Mouse (Mus musculus) gastrocnemius, postnatal 4 days (tissue): ENCODE measurements around the gene Il33. TPM values are rescaled to one million over a fixed set of nuclear protein-coding genes. Genes with fewer than 3 reads are reported as not detected.

Experiments
- DNase-seq, 2 experiments: peaks; one replicate each; pipeline ENCODE4 v3.0.0; 2021 to 2022; ENCODE audit warnings: low spot score in 2 of 2, mixed read lengths in 2 of 2
- long read RNA-seq, 2 experiments: library from polyadenylated mRNA; stranded (forward); transcript quantifications; one replicate each; pipeline ENCODE4 v2.0.0; 2021
- total RNA-seq, 2 experiments: library from RNA; stranded (reverse); gene quantifications; 2 replicates each; pipeline ENCODE4 v1.2.3; 2021

Il33 gene
- total RNA-seq, result 10 to 100 TPM in 1 of 2 experiments, 1 to 10 TPM in 1; 5.2 to 12.2 TPM
- long read RNA-seq, experiment 1, transcript Il33-202 (8 exons, 2,537 nt), result major isoform, 9 of 10 reads
- long read RNA-seq, experiment 1, partial matches to known transcripts, result 1 of 10 reads
- long read RNA-seq, experiment 1, other reads (novel, unspliced or antisense), result 0 of 10 reads
- long read RNA-seq, experiment 2, transcript Il33-202 (8 exons, 2,537 nt), result major isoform, 9 of 11 reads
- long read RNA-seq, experiment 2, partial matches to known transcripts, result 1 of 11 reads
- long read RNA-seq, experiment 2, other reads (novel, unspliced or antisense), result 0 of 11 reads

DNA sequence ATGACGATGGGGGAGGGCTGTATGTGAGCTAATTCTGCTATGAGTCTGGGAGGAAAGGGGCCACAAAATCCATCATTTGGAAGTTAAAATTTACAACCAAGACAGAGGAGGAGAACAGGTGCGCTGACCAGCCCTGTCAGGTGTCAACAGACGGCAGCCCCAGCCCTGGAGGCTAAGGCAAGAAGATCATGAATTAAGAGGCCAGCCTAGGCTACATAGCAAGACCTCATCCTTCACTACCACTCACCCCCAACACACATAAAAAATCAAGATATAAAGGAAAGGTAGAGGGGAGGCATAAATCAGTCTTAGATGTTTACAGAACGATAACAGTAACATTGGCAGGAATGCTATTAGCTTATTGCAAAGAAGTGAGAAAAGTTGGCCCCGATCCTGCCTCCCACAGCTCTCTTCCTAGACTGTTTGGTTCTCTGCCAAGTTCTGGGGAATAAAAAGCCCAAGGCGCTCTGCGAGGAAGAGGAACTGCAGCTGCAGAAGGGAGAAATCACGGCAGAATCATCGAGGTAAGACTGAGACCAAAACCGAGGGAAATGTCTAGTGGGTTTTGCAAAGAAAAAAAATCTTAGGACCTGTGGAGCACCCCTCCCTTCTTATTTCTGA lies at the start of gene Il33:
TSS of gene Il33 (plus strand) at position 477 of the 621 bp plus-strand sequence.
- DNase-seq, result peak in 1 of 2 experiments; percentile 62

DNA sequence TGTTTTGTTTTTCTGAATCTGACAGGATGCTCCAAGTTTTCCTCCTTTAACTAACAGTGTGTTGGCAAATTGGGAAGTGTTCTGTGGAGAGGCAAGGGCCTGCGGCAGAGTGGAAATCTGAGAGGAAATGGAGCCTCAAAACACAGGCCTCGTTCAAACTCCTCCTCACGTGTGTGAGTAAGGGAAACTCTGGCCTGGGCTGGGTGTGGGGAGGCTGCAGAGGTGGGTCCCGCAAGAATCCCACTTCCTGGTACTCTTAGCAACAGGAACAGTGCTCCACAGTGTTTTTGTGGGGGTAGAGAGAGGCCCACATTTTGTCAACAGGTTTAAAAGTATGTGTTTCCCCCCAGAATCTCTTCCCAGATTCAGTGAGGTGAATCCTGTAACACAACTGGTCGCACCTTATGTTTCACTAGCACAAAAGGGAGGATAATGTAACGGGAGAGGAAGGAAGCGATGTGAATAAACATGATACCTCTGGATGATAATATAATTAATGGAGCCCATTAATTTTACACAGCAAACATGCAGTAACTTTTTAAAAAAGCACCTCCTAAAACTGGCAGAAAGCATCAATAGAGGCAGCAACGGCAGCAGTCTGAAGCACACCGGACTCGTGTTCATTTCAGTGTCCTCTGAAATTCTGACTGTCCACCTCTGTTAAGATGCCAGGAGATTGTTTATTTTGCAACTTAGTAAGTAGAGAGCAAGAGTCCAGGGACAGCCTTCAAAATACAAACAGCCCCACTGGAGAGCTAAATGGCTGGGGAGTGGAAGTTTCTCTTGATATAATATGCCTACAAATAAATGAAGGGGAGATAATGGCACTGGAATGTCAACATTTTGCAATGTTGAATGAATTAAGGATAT lies 47.3 kb upstream of the Il33 start:
- no peak for DNase-seq

DNA sequence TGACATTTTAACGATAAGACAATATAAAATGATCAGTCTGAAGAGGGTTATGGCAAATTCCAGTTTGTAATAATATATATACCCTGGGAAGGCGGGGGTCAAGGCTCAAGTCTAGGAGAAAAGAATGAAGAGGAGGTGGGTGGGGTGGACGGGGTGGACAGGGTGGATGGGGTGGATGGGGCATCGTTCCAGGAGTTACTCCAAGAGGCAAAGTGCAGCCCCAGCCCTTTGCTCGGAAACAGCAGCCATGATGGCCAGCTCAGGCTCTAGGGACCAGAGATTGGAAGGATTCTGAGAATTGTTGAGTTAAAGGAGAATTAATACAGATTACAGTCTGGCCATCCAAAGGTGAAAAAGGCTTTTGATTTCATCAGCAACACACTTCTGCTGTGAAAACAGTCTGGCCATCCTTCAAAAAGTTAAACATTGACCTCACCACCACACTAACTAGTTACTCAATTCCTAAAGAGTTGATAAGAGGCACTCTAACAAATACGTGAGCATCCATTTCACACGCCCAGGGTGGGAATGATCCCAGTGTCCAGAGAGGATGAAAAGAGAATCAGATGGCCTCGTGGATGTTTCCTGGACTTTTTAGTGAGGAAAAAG lies 45.9 kb upstream of the Il33 start:
- no peak for DNase-seq

DNA sequence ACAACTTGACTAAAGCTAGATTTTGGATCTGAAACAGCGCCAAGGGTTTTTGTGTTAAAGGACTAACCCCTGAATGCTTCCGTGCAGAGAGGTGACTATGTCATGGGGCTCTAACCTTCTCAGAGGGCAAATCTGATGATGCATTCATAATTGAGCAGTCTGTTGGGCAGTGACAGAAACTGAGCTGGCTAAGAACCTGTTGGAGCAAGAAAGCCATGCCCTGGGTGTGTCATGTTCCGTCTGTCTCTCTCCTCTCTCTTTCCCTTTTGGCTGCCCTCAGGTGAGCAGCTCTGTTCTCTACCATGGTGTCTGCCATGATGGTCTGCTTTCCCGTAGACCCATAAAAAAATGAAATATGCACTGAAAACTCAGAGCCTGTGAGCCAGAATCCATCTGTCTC lies 44.0 kb upstream of the Il33 start:
- no peak for DNase-seq

DNA sequence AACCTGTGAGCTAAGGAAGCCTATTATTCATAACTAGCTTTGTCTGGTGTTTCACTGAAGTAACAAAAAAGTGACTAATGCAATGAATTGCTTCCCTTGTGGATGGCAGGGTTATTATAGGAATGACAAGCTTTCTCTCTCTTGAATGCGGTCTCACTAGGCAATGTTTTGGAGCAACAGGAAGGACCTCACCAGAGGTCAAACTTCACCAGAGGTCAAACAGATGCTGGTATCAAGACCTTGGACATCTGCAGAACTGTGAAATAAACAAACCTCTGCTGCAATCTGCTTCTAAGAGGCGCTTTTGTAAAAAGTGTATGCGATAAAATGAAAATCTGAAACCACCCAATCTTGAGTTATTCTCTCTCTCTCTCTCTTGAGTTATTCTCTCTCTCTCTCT lies 42.2 kb upstream of the Il33 start:
- DNase-seq, result no peak

DNA sequence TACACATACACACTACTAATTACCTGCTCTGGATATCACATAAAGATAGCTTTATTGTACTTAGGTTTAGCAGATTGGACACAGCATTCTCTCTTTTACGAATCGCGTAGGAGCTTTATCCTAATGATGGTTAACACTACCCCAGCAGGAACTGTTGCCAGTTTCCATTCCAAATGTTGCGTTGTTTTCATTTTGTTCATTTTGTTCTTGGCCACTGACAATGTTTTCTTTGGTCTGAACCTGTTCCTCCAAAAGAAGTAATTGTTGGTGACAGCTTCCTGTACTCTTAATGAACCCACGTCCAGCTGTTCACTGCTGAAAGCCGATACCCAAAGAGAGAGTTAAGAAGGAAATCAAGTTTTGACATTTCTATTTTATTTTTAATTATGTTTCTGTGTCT lies 39.4 kb upstream of the Il33 start:
- no peak for DNase-seq

DNA sequence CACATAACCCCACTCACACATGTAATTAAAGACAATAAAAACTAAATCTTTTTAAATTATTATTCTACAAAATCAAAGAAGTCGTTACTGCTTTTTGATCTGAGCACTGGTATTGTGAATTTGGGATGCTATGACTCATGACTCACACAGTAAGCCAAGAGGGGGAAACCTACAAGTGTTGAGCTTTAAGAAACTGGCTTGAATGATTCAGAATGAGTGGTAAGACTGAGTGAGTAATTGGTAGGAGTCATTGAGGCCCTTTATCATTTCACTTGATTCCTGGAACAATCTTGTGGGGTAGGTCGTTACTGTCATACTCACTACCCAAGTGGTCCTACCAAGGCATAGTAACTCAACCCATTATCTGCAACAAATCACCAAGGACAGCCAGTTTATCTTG lies 37.4 kb upstream of the Il33 start:
- DNase-seq, result no peak

DNA sequence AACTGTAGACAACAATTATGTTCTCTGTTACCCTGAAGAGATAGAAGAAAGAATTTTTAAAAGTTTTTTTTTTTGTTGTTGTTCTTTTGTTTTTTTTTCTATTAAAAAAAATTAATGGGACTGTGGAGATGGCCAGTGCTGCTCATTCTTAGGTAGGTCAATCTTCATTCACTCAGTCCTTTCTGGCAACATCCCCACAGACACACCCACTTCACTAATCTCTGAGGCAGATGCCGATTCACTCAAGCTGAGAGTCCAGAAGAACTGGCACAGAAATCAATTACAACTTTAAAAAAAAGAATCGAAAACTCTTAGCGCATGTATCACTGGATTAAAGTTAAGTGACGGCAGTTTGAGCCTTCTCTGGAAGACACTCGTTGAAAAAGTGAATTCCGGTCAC lies 36.0 kb upstream of the Il33 start:
- no peak for DNase-seq

DNA sequence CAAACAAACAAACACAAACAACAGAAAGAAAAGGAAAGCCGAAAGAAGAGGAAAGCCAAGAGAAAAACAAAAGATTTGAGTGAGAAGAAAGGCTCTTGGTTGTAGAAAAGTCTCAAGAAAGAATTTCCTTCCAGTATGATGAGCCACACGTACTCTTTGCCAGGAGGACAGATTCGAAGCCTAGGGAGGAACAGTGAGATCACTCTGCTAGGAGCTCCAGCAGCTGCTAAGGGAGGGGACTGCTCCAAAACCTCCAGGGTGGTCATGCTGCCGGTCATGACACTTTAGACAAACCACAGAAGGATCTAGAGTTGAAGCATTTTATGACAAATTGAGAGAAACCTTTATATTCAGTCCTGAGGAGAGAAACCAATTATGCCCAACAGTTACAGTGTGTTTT lies 32.9 kb upstream of the Il33 start:
- DNase-seq, result no peak

DNA sequence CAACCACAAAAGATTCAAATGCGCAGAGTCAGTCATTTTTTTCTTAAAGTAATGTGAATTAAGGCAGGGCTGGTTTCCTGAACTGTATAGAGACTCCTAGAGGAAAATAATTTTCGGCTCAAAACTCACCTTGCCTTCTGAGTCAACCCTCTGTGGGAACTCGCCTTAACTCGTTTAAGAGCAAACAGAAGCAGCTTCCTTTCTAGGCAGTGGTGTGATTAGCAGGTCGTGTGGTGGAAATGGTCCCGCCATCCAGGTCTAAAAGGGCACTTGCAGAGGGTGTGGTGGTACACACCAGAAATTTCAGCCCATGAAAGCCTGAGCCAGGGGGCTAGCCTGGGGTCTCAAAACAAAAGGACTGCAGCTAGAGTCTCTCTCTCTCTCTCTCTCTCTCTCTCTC lies 32.1 kb upstream of the Il33 start:
- no peak for DNase-seq

DNA sequence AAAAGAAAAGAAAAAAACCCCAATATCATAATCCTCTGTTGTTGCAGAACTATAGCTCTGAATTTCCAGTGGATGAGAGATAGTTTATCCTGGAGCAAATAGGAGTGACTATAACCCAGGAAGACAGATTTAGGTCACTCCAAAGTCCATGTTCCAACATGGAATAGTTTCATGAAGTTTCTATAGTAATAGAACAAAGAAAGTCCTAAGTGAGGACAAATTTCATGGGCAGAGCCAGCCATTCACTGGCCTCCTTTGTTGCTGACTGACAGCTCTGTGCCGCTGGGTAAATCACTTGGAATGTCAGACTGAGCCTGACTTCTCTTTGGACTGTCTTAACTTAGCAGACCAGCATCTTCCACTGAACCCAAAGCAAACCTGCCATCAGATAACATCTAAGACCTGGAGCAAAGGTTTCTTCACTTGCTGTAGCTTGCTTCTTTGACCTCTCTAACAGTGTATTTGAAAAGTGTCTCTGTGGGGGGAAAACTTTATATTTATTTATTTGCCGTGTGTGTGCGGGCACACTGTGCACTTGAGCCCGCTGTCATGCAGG lies 31.1 kb upstream of the Il33 start:
- no peak for DNase-seq

DNA sequence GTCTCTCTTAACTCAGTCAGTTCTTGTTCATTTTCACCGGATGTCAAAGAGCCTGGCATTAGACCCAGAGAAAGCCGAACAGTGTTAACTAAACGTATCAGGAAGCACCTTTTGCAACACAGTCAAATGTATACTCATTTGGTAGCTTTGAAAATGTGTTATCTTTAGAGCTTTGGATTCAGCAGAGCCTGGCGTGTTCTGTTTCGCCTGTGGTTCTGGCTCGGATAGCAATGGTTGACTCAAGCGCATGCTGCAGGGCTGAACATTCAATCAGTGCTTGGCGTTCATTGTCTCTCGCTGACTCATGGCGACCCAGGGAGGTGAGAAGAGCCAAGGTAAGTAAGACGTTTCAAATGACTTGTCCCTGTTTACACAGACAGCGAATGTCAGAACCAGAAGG lies 30.5 kb upstream of the Il33 start:
- DNase-seq, result no peak

DNA sequence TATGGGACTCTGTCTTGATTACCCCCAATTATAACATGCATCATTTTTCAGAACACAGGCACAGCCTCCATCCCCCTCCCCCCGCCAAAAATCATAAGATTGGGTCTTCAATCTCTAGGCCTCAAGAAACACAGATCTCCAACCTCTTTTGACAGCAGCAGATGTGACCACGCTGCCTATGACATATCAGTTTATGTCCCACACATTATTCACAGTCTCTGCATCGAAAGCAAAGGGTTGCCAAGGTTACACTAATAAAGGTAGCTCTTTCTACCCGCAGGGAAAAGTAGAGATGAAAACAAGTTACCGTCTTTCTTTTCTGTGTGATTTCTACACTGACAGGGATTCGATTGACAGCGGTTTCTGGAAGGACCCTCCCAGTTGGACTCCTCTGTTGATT lies 29.9 kb upstream of the Il33 start:
- DNase-seq, result no peak

DNA sequence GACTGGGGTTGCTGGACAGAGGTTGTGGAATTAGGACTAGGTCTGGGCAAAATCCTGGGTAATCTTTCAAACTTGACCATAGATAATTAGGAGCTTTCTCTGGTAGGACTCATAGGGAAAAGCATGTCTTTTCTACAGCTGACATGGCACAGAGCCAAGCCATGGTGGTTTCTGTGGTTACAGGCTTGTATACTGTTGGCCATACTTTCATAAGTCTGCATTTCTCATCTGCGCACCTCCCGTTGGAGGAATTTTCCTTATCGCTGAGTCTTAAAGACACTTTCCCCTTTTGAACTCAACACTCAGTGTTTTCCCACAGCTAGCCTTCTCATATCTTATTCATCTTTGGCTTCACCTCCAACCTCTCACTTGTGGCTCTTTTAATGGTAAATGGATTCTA lies 24.6 kb upstream of the Il33 start:
- DNase-seq, result peak in 1 of 2 experiments; percentile 15

DNA sequence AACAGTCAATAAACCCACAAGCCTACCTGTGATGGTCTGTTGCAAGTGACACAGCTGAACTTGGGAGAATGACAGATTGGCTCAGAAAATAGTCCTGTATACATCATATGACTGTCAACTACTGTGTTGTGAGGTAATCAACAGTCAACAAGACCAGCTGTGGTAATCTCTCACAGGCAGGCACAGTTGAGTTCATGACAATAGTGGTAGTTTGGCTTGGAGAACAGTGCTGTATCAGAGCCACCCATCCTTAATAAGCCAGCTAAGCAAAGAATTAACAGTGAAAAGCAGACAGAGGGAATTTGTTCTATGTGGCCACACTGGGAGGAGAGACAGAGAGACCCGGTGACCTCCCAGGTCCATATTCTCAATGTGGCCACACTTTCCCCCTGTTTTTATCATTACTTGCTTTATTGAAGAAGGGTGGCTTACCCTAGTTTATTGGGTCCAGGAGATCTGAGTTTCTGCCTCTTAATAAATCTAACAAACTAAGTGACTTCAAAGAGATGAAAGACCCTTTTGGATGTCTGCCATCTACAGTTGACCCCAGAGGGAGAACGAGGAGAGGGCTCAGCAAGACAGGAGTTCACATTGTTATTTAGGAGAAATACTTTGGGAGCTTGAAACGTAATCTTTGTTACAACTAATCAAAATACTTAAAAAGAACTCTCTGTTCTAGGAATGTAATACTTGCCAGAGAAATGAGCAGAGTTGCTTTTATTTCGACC lies 22.4 kb upstream of the Il33 start:
- DNase-seq, result no peak

DNA sequence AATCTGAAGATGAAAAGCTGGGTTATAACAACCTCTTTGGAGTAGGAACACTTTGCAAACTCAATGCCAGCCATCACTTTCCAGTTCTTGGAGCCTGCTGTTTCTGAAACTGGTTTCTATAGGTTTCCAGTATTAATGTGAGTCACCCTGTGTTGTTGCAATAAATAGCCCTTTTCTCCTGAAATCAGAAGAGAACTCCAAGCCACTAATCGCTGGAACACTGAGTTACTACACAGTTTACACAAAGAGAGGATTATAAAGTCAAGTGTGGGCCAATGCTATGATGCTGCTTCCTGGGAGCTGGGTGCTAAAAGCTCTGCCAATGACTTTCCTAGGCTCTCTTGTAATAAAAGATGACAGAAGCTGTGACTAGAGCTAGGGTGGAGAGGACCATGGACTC lies 19.0 kb upstream of the Il33 start:
- DNase-seq, result no peak

DNA sequence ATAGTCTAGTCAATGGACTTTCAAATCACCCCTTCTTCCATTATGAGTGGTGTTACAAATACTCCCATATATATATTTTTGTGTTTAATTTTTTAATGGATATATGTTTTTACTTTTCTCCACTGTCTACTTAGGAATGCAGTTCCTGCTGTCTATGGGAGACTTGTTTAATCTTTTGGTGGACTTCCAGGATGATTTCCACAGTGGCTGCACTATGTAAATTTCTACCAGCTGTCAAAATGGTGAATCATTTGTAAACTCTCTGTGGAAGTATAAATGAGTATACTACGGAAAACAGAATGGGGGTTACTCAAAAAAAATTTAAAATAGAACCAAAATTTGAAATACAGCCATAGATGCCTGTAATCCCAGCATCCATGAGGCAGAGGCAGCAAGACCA lies 15.7 kb upstream of the Il33 start:
- DNase-seq, result no peak

DNA sequence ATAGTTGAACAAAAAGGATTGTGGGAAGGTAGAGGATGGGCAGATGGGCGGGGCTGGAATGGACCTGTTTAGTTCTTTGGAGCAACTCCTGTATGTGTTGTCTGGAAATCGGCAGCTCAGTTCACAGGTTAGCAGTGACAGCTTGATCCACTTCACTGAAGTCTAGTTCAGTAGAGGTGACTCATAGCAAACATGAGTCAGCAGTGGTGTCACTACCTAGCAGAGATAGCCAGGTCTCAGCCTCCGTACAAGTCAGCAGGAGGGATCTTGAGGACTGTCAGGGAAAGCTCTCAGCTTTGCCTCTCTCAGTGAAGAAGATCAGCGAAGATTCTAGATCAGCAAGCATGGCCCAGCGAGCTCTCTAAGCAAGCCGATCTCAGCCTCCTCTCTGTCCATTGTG lies 13.0 kb upstream of the Il33 start:
- no peak for DNase-seq

DNA sequence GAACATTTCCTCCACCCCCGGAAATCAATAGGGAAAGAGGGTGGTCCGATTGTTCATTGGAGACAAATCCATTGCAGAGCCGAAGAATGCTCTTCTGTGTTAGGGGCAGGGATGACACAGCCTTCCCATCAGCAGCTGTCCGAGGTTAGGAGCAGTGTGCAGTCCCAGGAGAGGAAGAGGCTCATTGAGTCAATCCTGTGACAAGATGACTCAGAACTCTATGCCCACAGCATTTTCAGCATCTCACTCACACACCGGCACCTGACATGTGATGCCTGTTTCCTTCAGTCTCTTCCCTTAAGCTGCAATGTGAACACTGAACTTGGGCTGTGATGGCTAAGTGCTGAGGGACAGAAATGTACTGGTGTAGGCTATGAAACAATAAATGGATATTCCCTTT lies 7.5 kb upstream of the Il33 start:
- DNase-seq, result no peak

DNA sequence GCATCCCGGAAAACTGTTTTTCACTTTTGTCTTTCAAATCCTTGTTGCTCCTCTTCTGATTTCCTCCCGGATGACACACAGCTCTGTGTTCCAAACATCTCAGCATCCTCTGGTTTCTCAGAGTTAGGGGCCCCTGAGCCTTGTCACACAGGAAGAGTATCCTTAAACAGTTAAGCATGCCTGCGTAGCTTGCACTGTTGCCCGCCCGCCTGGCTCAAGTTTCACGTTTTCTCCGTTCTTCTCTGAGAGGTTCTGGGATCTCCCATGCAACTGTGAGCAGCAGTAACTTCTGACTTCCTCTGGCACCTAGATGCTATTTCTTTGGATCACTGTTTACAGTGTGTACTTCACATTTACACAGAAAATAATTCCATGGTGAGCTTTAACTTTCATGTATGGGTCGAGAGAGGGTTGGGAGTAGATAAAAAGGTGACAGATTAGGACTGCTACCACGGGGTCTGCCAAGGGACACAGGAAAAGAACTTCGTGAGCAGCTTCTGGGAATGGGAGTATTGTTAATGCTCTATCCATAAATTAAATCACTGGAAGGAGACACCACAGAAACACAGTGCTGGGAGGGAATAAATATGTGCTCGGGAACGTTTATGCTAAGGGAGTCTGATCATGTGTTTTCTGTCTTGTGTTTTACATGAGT lies 1.3 kb downstream of the Il33 start:
- peak in 1 of 2 experiments; percentile 30 for DNase-seq
